Mouse (Mus musculus) intestine, embryonic 14.5 days (tissue): Measurements from ENCODE around the gene Gm21983. TPM values are rescaled to one million over a fixed set of nuclear protein-coding genes. Genes with fewer than 3 reads are reported as not detected.

Source experiments
- ATAC-seq: fragments of 200-750 bp; cut with Nextera tagmentation; replicated peaks from 2 replicates; pipeline ENCODE4 v1.8.0; 2017; ENCODE audit warnings: low read depth, moderate number of reproducible peaks, moderate TSS enrichment, moderate library complexity; ENCODE audit not compliant: low FRiP score, low TSS enrichment
- DNase-seq: peaks from one replicate; pipeline ENCODE4 v3.0.0-alpha.2; 2018; ENCODE audit warnings: low spot score
- H3K27ac ChIP-seq: fragments of 300-500 bp; sonication (generic); 2 replicates; pipeline ENCODE4 v1.5.1; 2014; ENCODE audit warnings: low read depth, mild to moderate bottlenecking, control low read depth
- H3K27me3 ChIP-seq: fragments of 300-500 bp; sonication (generic); replicated peaks from 2 replicates; pipeline ENCODE4 v1.6.1; 2014; ENCODE audit warnings: low read length, control low read depth; ENCODE audit not compliant: control insufficient read depth, insufficient read depth
- H3K36me3 ChIP-seq: fragments of 300-500 bp; sonication (generic); 2 replicates; pipeline ENCODE4 v1.6.1; 2014; ENCODE audit warnings: low read length, control low read depth; ENCODE audit not compliant: control insufficient read depth, insufficient read depth
- H3K4me1 ChIP-seq: fragments of 300-500 bp; sonication (generic); replicated peaks from 2 replicates; pipeline ENCODE4 v1.6.1; 2014; ENCODE audit warnings: low read length, control low read depth, mixed read lengths; ENCODE audit not compliant: control insufficient read depth, insufficient read depth
- H3K4me2 ChIP-seq: fragments of 300-500 bp; sonication (generic); 2 replicates; pipeline ENCODE4 v1.6.1; 2014; ENCODE audit warnings: low read length
- H3K4me3 ChIP-seq: fragments of 300-500 bp; sonication (generic); 2 replicates; pipeline ENCODE4 v1.5.1; 2014; ENCODE audit warnings: low read depth, low read length, control low read depth, mixed read lengths
- H3K9ac ChIP-seq: fragments of 300-500 bp; sonication (generic); 2 replicates; pipeline ENCODE4 v1.6.1; 2014; ENCODE audit warnings: mild to moderate bottlenecking, low read length
- H3K9me3 ChIP-seq: fragments of 300-500 bp; sonication (generic); 2 replicates; pipeline ENCODE4 v1.6.1; 2016; ENCODE audit warnings: low read length, control low read depth; ENCODE audit not compliant: control insufficient read depth
- WGBS: fragments of 180-500 bp; shearing (Covaris S2); extraction: QIAGEN DNeasy Blood & Tissue Kit; methylation state at CpG from one replicate; pipeline ENCODE4 v1.1.7; 2014; 5-methylcytosine and 5-hydroxymethylcytosine counted together
- polyA plus RNA-seq: library from polyadenylated mRNA; unstranded; fragments of >200 nt; fragmentation: Nextera tagmentation; extraction: Ambion mirVana; gene quantifications from 2 replicates; pipeline ENCODE4 v1.2.1, GENCODE M21; 2014

Gene Gm21983
- polyA plus RNA-seq, 1 experiment from 2014 or later = not detected

- Histone ChIP-seq H3K27me3 (no peaks in the 10 kb centered on the region), H3K4me3 (peak overlapping the region; percentile 28), H3K27ac (0 out of 2 replicates have a peak overlapping the region, but pooled peaks have one; percentile 2), H3K36me3 (peaks cover 17% of the 10 kb centered on the region), H3K4me1 (0 out of 2 replicates have a peak, but pooled peaks cover 10% of the 10 kb centered on the region), H3K4me2 (peak overlapping the region; percentile 44), H3K9ac (no peak overlapping the region), H3K9me3 (no peaks in the 10 kb centered on the region)
- 43% methylated on average over 16 of the region's 16 CpGs for WGBS
- DNase-seq = no peak
- ATAC-seq = no peak
Observed at GRCm38 (mm10) chr7:27179217-27179918, 1.5 kb downstream of the Gm21983 start.

DNA sequence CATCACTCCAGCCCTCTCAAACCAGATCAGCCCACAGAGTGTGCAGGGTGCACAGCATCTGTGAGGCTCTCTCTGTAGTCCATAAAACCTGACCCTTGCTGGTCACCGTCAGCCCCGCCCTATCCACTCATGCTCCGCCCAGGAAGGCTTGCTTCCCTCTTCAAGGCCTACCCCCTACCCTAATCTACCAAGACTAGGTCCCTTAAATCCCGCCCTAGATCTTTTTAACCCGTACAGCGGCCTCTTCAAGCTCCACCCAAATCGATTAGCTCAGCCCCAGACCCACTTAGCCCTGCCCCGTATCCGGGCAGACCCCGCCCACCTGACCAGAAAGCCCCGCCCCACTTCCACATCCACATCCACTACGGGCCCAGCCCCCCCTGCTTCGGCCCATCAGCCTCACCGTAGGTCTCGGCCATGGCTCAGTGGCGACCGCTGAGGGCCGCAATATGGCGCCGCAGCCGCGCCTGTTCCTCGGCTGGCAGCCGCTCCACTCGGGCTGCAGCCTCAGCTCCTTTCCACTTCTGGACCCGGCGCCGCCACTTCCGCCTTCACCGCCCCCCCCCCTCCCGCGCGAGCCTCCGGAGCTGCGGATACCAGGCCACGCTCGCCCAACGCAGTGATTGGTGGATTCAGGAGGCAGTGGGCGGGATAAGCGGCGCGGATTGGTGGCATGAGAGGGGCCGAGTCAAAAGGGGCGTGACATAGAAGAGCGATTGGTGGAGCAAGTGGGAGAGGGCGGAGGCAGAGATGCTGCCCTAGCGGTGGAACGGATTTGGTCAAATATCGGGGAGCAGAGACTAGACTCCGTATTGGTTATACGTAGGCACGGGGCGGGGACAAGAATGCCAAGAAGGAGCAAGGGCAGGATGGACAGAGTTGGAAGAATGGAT is 2.3 kb downstream of the Gm21983 start, which contains the start of gene Rab4b:
Rab4b (minus strand) TSS at position 573 of the 893 bp plus-strand sequence.
- ATAC-seq = peak; percentile 97
- Histone ChIP-seq H3K4me1 (0 out of 2 replicates have a peak, but pooled peaks cover 10% of the 10 kb centered on the region), H3K27ac (peak within 1 kb of the TSS; percentile 82), H3K4me3 (peak within 1 kb of the TSS; percentile 74), H3K27me3 (no peaks in the 10 kb centered on the region), H3K4me2 (peak within 1 kb of the TSS; percentile 58), H3K9me3 (no peaks in the 10 kb centered on the region), H3K36me3 (peaks cover 22% of the 10 kb centered on the region), H3K9ac (peak within 1 kb of the TSS; percentile 56)
- peak; percentile 99 for DNase-seq
- under 1% methylated on average over 51 of the region's 53 CpGs for WGBS

- H3K27me3 ChIP-seq = no peaks in the 10 kb centered on the region
- H3K4me1 ChIP-seq = 0 out of 2 replicates have a peak, but pooled peaks cover 10% of the 10 kb centered on the region
- H3K27ac ChIP-seq = peak overlapping the region; percentile 82
- DNase-seq (no peak), ATAC-seq (no peak; the same call in 1 of the 2 replicates)
- peak overlapping the region; percentile 56 for H3K9ac ChIP-seq
- no peaks in the 10 kb centered on the region for H3K9me3 ChIP-seq
- peak overlapping the region; percentile 74 for H3K4me3 ChIP-seq
- peaks cover 22% of the 10 kb centered on the region for H3K36me3 ChIP-seq
- WGBS = 18% methylated on average over 4 of the region's 4 CpGs
- peak overlapping the region; percentile 58 for H3K4me2 ChIP-seq
Observed at GRCm38 (mm10) chr7:27177942-27178323, 3.0 kb downstream of the Gm21983 start.

DNA sequence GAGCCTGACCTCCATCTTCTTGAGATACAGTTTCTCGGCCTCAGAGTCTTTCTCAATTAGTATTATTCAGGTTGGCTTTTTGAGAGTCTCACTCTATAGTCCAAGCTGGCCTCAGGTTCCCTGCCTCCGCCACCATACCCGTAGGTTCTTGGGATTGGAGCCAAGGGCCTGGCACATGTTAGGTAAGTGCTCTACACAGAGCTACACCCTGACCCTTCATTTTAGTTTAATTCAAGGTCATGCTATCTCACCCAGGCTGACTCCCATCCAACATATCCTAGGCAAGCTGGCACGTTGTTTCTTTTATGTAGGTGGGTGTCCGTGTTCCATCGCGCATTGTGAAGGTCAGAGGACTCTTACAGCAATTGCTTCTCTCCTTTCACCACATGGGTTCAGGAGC is 6.0 kb downstream of the Gm21983 start:
- DNase-seq (no peak), ATAC-seq (no peak)
- WGBS = 95% methylated on average over 7 of the region's 7 CpGs
- H3K4me3 ChIP-seq = no peak overlapping the region
- H3K9me3 ChIP-seq = no peaks in the 10 kb centered on the region
- no peaks in the 10 kb centered on the region for H3K27me3 ChIP-seq
- H3K27ac ChIP-seq = no peak overlapping the region
- H3K4me2 ChIP-seq = no peak overlapping the region
- 0 out of 2 replicates have a peak, but pooled peaks cover 3% of the 10 kb centered on the region for H3K4me1 ChIP-seq
- H3K36me3 ChIP-seq = peaks cover 48% of the 10 kb centered on the region
- no peak overlapping the region for H3K9ac ChIP-seq

- no peak overlapping the region for H3K4me2 ChIP-seq
- DNase-seq = no peak
- 92% methylated on average over 15 of the region's 15 CpGs for WGBS
Observed at GRCm38 (mm10) chr7:27174496-27174895, 6.4 kb downstream of the Gm21983 start.

DNA sequence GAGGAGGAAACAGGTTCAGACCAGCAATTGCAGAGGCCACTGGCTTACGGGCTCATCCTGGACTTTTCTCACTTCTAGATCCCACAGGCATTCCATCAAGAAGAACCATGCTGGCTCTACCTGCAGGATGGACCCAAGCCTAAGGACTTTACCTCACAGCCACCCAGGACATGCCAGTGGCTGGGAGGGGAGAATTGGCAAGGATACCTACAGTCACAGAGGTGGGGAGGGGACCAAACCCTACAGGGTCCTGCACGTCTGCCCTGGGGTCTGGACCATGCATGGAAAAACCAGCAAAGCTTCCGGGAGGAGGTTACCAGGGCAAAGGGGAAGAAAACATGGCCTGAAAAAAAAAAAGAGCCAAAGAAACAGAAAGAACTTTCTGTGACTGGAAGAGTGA is 9.9 kb downstream of the Gm21983 start:
- H3K36me3 ChIP-seq = peaks cover 51% of the 10 kb centered on the region
- H3K9ac ChIP-seq = no peak overlapping the region
- no peaks in the 10 kb centered on the region for H3K9me3 ChIP-seq
- H3K4me2 ChIP-seq = no peak overlapping the region
- 84% methylated on average over 3 of the region's 3 CpGs for WGBS
- no peaks in the 10 kb centered on the region for H3K27me3 ChIP-seq
- no peak overlapping the region for H3K27ac ChIP-seq
- H3K4me1 ChIP-seq = peaks cover 4% of the 10 kb centered on the region; the same call in 1 of the 2 replicates
- no peak for ATAC-seq
- no peak overlapping the region for H3K4me3 ChIP-seq
- no peak for DNase-seq

More at GRCm38 (mm10) chr7:27174496-27174895, 6.4 kb downstream of the Gm21983 start:
- Histone ChIP-seq H3K27me3 (no peaks in the 10 kb centered on the region), H3K9me3 (no peaks in the 10 kb centered on the region), H3K9ac (no peak overlapping the region), H3K27ac (no peak overlapping the region), H3K4me3 (no peak overlapping the region), H3K36me3 (peaks cover 48% of the 10 kb centered on the region), H3K4me1 (0 out of 2 replicates have a peak, but pooled peaks cover 3% of the 10 kb centered on the region)
- no peak for ATAC-seq

DNA sequence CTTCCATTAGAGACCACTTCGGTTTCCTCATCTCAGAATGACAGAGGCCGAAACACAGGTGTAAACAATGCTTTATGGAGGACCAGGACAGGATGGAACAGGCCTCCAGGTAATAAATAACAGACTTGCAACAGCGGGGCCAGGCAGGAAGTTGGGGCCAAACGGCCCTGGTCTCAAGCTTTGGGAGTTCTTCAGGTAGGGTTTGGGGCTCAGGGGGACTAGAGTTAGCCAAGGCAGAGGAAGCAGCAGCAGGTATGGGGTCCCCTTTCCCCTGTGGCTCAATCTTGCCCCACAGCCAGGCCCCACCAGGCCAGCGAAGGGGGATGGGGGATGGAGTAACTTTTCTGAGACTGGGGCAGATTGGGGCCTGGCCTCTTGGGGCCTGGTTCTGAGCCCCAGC is 12.5 kb downstream of the Gm21983 start:
- Histone ChIP-seq H3K4me1 (peaks cover 29% of the 10 kb centered on the region), H3K27ac (no peak overlapping the region), H3K27me3 (no peaks in the 10 kb centered on the region), H3K4me3 (no peak overlapping the region), H3K9ac (no peak overlapping the region), H3K36me3 (peaks cover 45% of the 10 kb centered on the region), H3K9me3 (no peaks in the 10 kb centered on the region), H3K4me2 (no peak overlapping the region)
- ATAC-seq (no peak), DNase-seq (no peak)
- WGBS = 71% methylated on average over 4 of the region's 5 CpGs

GRCm38 (mm10) chr7:27167475-27168094 is 13.3 kb downstream of the Gm21983 start:
- no peak for ATAC-seq
- 74% methylated on average over 11 of the region's 11 CpGs for WGBS
- Histone ChIP-seq H3K4me1 (peaks cover 35% of the 10 kb centered on the region), H3K4me3 (peak overlapping the region; percentile 72), H3K9me3 (no peaks in the 10 kb centered on the region), H3K27ac (peak overlapping the region; percentile 98; the same call in 1 of the 2 replicates), H3K27me3 (no peaks in the 10 kb centered on the region), H3K9ac (peak overlapping the region; percentile 87; the same call in 1 of the 2 replicates), H3K4me2 (peak overlapping the region; percentile 89), H3K36me3 (peaks cover 47% of the 10 kb centered on the region)
- DNase-seq = no peak
